Mouse (Mus musculus) intestine, embryonic 15.5 days (tissue): ENCODE measurements around the gene Qrsl1. TPM values are rescaled to one million over a fixed set of nuclear protein-coding genes. Genes with fewer than 3 reads are reported as not detected.
"Not testable (repeated sequence)": the region's sequence is repeated elsewhere in the genome, so short reads cannot be mapped to it uniquely, and the experiment has no call there.

Experiments
- ATAC-seq: fragments of 200-750 bp; cut with Nextera tagmentation; 2 replicates; pipeline ENCODE4 v1.8.0; 2017; ENCODE audit warnings: moderate TSS enrichment, moderate library complexity
- H3K27ac ChIP-seq: fragments of 300-500 bp; sonication (generic); 2 replicates; pipeline ENCODE4 v1.5.1; 2015; ENCODE audit warnings: mild to moderate bottlenecking, inconsistent platforms
- H3K27me3 ChIP-seq: fragments of 300-500 bp; sonication (generic); replicated peaks from 2 replicates; pipeline ENCODE4 v1.6.1; 2015; ENCODE audit warnings: inconsistent platforms
- H3K36me3 ChIP-seq: fragments of 300-500 bp; sonication (generic); 2 replicates; pipeline ENCODE4 v1.6.1; 2015; ENCODE audit warnings: inconsistent platforms
- H3K4me1 ChIP-seq: fragments of 300-500 bp; sonication (generic); replicated peaks from 2 replicates; pipeline ENCODE4 v1.6.1; 2015; ENCODE audit warnings: inconsistent platforms
- H3K4me2 ChIP-seq: fragments of 300-500 bp; sonication (generic); replicated peaks from 2 replicates; pipeline ENCODE4 v1.6.1; 2015; ENCODE audit warnings: mild to moderate bottlenecking, inconsistent platforms
- H3K4me3 ChIP-seq: fragments of 300-500 bp; sonication (generic); replicated peaks from 2 replicates; pipeline ENCODE4 v1.5.1; 2015; ENCODE audit warnings: inconsistent platforms
- H3K9ac ChIP-seq: fragments of 300-500 bp; sonication (generic); 2 replicates; pipeline ENCODE4 v1.6.1; 2015; ENCODE audit warnings: inconsistent platforms
- H3K9me3 ChIP-seq: fragments of 300-500 bp; sonication (generic); 2 replicates; pipeline ENCODE4 v1.6.1; 2016; ENCODE audit warnings: inconsistent platforms
- WGBS: fragments of 180-500 bp; shearing (Covaris S2); methylation state at CpG from one replicate; pipeline ENCODE4 v1.1.7; 2015; 5-methylcytosine and 5-hydroxymethylcytosine counted together
- polyA plus RNA-seq: library from polyadenylated mRNA; unstranded; fragments of >200 nt; fragmentation: Nextera tagmentation; extraction: Ambion mirVana; gene quantifications from 2 replicates; pipeline ENCODE4 v1.2.1, GENCODE M21; 2015

Qrsl1 gene
- polyA plus RNA-seq, result 18.9 TPM in 2 replicates

DNA sequence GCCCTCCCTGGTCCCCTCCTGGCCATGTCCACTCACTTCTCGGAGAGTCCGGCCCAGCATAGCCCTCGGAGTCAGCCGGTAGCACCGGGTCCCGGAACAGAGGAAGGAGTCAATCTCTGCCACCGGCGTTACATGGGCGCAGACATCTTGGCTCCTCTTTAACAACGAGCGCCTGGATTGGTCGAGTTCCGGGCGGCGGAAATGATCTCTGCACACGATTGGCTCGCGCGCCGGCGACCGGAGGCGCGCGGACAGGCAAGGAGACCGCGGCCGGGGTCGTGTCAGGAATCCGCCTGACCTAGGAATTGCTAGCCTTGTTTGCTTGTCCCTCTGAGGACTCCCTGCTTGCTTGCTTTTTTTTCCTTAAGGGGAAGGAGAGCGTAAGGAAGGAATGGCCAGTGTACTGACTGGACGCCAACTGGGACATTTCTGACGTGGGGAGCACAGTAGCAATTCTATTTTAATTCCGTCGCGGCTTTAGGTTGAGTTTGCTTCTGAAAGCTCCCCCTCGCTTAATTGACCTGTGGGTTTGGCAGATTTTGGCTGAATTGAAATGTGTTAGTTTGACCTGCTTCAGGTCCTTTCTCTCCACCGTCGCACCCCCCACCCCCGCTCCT lies at the start of gene Qrsl1, which contains the start of gene Rtn4ip1:
Gene Qrsl1 (minus strand): TSS at position 168 of the 617 bp plus-strand sequence.
Gene Rtn4ip1 (plus strand): TSS at position 230 of the 617 bp plus-strand sequence.
- H3K27me3 ChIP-seq, result no peaks in the 10 kb centered on the region
- no peaks in the 10 kb centered on the region for H3K36me3 ChIP-seq
- H3K4me3 ChIP-seq, result peak within 1 kb of the TSS; percentile 78
- no peaks in the 10 kb centered on the region for H3K9me3 ChIP-seq
- WGBS, result under 1% methylated on average over 40 of the region's 40 CpGs
- peak; percentile 98 for ATAC-seq
- H3K9ac ChIP-seq, result peak within 1 kb of the TSS; percentile 67
- 0 out of 2 replicates have a peak, but pooled peaks cover 2% of the 10 kb centered on the region for H3K4me1 ChIP-seq
- H3K4me2 ChIP-seq, result peak within 1 kb of the TSS; percentile 70
- H3K27ac ChIP-seq, result peak within 1 kb of the TSS; percentile 73

DNA sequence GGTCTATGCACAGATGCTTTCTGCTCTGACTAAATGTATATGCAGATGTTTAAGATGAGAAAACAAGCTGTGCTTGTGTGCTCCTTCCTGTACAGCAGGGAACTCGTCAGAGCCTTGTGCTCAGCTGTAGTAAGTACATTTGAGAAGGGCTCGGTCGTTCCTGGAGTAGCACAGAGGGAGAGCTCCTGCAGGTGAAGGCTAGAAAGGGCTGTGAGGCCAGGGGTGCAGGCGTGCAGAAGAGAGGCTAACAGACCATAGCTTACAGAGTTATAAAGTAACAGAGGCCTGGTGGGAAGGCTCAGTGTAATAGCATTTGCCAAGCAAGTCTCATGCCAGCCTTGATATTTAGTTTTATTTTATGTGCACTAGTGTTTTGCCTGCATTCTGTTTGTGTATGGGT lies 43.9 kb upstream of the Qrsl1 start:
- H3K36me3 ChIP-seq, result no peaks in the 10 kb centered on the region
- no peaks in the 10 kb centered on the region for H3K9me3 ChIP-seq
- 77% methylated on average over 4 of the region's 4 CpGs for WGBS
- no peak overlapping the region for H3K9ac ChIP-seq
- no peak overlapping the region for H3K4me2 ChIP-seq
- ATAC-seq, result no peak
- H3K27ac ChIP-seq, result no peak overlapping the region
- H3K4me1 ChIP-seq, result no peaks in the 10 kb centered on the region
- H3K27me3 ChIP-seq, result no peaks in the 10 kb centered on the region
- no peak overlapping the region for H3K4me3 ChIP-seq

DNA sequence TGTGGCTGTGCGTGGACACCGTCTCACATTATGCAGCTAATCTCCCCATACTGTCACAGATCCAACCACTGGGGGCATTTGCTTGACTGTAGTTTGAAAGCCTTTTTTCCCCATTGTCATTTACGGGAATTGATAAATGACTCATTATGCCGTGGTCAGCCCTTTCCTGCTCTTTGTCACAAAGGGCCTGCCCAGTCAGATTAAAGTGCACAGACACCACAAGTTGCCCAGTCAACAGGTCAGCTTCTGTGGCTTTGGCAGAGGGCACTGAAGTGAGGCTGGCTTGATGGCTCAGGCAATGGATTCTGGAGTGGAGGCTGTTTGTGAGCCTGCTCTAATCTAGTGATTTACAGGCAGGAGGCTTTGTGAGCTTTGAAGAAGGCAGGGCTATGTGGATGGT lies 42.2 kb upstream of the Qrsl1 start:
- Histone ChIP-seq H3K4me3 (no peak overlapping the region), H3K9ac (no peak overlapping the region), H3K9me3 (no peaks in the 10 kb centered on the region), H3K4me1 (no peaks in the 10 kb centered on the region), H3K27ac (no peak overlapping the region), H3K4me2 (no peak overlapping the region), H3K27me3 (no peaks in the 10 kb centered on the region), H3K36me3 (0 out of 2 replicates have a peak, but pooled peaks cover 4% of the 10 kb centered on the region)
- no peak for ATAC-seq
- 68% methylated on average over 4 of the region's 4 CpGs for WGBS

DNA sequence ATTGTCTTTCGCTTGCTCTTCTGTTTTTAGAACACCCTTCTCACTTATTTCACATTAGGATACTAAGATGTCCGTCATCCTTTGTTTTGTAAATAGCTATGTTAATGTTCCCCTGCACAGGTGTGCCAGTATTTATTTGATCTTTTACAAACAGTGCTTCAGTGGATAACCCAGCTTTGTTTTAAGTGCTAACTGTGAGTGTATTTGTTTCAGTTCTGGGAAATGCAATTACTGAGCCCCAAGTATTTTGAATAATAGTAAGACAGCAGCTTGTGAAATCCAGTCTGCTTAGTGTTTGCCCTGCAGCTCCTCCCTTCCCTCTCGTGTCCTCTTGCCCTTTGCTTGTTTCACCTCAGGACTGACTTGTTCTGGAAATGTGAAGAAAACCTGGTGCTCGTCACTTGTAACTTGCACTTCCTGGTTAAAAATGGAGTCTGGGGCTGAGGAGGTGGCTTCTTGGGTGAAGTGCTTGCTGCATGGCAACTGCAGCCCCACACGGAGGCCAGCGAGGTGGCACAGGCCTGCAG lies 37.7 kb upstream of the Qrsl1 start:
- WGBS, result 66% methylated on average over 6 of the region's 6 CpGs
- no peaks in the 10 kb centered on the region for H3K27me3 ChIP-seq
- no peak overlapping the region for H3K27ac ChIP-seq
- no peak for ATAC-seq
- H3K9me3 ChIP-seq, result no peaks in the 10 kb centered on the region
- 0 out of 2 replicates have a peak, but pooled peaks cover 6% of the 10 kb centered on the region for H3K36me3 ChIP-seq
- H3K4me2 ChIP-seq, result no peak overlapping the region
- H3K4me3 ChIP-seq, result no peak overlapping the region
- no peaks in the 10 kb centered on the region for H3K4me1 ChIP-seq
- no peak overlapping the region for H3K9ac ChIP-seq

DNA sequence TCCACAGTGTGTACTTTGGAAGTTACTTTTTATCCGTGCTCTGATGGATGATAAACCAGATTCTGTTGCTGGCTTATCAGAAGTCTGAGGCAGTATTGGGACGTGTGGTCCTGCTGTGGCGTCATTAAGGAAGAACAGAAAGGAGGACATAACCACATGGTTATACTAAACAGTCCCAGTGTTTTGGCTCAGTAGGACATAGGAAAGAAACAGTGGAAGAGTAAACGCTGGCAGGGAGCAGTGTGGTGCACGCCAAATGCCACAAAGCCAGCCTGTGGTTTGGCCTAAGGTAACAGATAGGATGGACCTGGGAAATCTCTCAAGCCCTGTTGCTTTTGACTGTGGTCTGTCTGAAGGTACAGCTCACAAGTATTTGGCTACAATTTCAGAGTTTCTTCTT lies 27.1 kb upstream of the Qrsl1 start:
- H3K27ac ChIP-seq, result no peak overlapping the region
- no peaks in the 10 kb centered on the region for H3K36me3 ChIP-seq
- no peak overlapping the region for H3K4me3 ChIP-seq
- H3K4me2 ChIP-seq, result no peak overlapping the region
- H3K4me1 ChIP-seq, result no peaks in the 10 kb centered on the region
- ATAC-seq, result no peak
- no peaks in the 10 kb centered on the region for H3K9me3 ChIP-seq
- H3K9ac ChIP-seq, result no peak overlapping the region
- WGBS, result 76% methylated on average over 5 of the region's 5 CpGs
- no peaks in the 10 kb centered on the region for H3K27me3 ChIP-seq

DNA sequence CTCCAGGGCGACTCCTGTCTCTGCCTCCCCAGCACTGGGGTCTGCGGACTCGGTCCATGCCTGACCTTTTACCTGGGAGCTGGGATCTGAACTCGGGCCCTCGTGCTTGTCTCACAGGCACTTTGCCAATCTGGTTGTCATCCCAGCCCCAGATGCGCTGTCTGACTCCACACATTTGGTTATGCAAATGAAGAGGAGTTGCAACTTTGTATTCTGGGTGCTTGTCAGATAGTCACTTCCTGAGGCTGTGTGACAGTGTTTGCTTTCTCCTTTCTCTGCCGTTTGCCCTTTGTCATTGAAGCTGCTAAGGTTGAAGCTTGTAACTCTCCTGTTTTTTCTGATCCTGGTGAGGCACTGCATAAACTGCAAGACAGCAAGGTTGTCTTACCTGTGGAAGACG lies 26.2 kb upstream of the Qrsl1 start:
- WGBS, result 82% methylated on average over 8 of the region's 8 CpGs
- no peaks in the 10 kb centered on the region for H3K36me3 ChIP-seq
- no peak overlapping the region for H3K4me2 ChIP-seq
- no peaks in the 10 kb centered on the region for H3K27me3 ChIP-seq
- no peak for ATAC-seq
- no peak overlapping the region for H3K4me3 ChIP-seq
- H3K9me3 ChIP-seq, result no peaks in the 10 kb centered on the region
- no peaks in the 10 kb centered on the region for H3K4me1 ChIP-seq
- H3K27ac ChIP-seq, result no peak overlapping the region
- H3K9ac ChIP-seq, result no peak overlapping the region

DNA sequence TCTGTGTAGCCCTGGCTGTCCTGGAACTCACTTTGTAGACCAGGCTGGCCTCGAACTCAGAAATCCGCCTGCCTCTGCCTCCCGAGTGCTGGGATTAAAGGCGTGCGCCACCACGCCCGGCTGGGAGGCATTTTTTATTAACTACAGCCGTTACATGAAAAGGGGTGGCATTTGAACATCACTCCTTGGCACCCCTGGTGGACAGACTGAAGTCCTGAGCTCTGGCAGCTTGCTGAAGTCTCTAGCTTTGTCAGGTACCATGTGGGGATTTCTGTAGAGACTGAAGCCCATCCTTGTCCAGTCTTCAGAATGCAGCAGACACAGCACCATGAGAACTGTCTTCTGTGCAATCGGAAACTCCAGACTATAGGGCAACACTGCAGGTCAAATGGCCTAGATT lies 24.2 kb upstream of the Qrsl1 start:
- not testable (repeated sequence) for H3K4me3 ChIP-seq, H3K4me1 ChIP-seq, H3K36me3 ChIP-seq, H3K4me2 ChIP-seq, H3K9me3 ChIP-seq, H3K9ac ChIP-seq, H3K27me3 ChIP-seq, ATAC-seq, H3K27ac ChIP-seq
- 92% methylated on average over 9 of the region's 9 CpGs for WGBS

DNA sequence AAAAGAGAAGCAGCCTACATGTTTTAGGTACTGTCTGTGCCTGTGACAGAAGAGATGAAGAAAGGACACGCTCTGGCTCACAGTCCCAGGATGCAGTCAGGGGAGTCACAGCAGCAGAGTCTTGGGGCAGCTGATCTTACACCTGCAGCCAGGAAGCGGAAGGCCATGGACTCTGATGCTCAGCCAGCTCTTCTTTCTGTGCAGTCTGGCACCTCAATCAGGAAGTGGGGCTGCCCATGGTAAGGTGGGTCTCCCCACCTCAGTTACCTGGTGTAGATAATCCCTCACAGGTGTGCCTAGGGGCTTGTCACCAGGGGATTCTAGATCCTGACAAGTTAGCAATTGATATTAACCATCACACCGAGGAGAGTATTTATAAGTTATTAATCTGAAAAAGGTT lies 21.6 kb upstream of the Qrsl1 start:
- WGBS, result 91% methylated on average over 3 of the region's 3 CpGs
- Histone ChIP-seq H3K27me3 (no peaks in the 10 kb centered on the region), H3K36me3 (no peaks in the 10 kb centered on the region), H3K27ac (no peak overlapping the region), H3K9me3 (no peaks in the 10 kb centered on the region), H3K4me1 (no peaks in the 10 kb centered on the region), H3K4me2 (no peak overlapping the region), H3K4me3 (no peak overlapping the region), H3K9ac (no peak overlapping the region)
- ATAC-seq, result no peak

DNA sequence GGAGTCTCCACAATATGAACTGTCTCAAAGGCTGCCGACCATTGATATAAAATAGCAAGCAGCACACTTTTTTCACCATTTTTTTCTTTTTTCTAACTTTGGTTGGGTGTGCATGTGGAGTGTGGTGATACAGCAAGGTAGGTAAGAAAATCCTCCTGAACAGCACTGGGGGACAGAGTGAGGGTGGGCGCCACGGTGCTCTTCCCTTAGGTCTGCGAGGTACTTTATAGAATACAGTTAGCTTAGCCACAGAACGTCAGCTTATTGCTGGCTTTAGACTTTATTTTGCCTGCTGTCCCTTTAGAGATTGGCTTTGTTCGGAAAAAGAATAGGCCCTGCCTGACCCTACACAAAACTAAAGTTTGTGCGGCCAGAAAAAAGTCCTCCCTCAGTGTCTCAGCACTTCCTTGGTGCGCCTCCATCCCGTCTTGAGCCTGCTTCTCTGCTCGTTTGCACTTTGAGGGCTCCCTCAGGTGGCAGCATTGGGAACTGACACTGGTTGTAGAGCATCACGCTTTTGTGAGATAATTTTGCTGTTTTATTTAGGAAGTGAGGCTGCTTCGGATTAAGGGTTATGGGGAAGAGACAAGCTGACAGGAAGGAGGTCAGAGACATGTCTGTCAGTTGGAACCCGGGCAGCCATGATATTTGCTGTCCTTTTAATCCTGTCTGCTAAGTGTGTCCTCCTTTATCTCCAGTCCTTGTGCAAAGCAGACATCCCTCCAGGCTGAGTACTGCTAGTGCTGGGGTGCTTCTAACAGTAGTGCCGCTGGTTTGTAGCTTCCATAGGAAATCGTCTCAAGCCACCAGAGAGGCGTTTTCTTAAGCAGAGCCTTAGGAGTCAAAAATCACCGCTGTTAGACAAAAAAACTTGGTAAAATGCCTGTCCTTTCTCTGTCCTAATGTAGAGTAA lies 17.4 kb upstream of the Qrsl1 start:
- Histone ChIP-seq H3K9ac (no peak overlapping the region), H3K4me2 (no peak overlapping the region), H3K36me3 (no peaks in the 10 kb centered on the region), H3K27ac (no peak overlapping the region), H3K9me3 (no peaks in the 10 kb centered on the region), H3K4me1 (0 out of 2 replicates have a peak, but pooled peaks cover 8% of the 10 kb centered on the region), H3K27me3 (no peaks in the 10 kb centered on the region), H3K4me3 (no peak overlapping the region)
- 0 out of 2 replicates have a peak, but pooled peaks have one; percentile 43 for ATAC-seq
- WGBS, result 40% methylated on average over 17 of the region's 17 CpGs

DNA sequence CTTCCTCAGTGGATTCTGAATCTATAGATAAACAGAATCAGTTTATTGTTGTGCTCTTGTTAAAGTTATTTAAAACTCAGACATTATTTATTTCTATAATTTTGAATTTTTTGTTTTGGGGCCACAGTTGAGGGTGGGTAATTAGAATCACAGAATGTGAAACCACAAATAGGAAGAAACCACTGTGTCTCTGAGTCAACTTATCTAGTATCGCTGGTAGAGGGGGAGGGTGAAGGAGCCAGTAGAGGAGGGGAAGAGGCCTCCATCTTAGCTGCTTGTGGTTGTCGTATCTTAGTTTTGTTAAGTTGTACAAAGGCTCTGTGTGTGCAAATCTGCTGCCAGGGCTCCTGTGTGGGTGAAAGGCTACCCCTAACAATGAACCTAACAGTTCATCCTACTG lies 15.2 kb upstream of the Qrsl1 start:
- no peak overlapping the region for H3K4me2 ChIP-seq
- WGBS, result 81% methylated on average over 2 of the region's 2 CpGs
- H3K27ac ChIP-seq, result no peak overlapping the region
- H3K9me3 ChIP-seq, result no peaks in the 10 kb centered on the region
- no peak overlapping the region for H3K4me3 ChIP-seq
- no peak for ATAC-seq
- H3K4me1 ChIP-seq, result 0 out of 2 replicates have a peak, but pooled peaks cover 8% of the 10 kb centered on the region
- H3K9ac ChIP-seq, result no peak overlapping the region
- no peaks in the 10 kb centered on the region for H3K27me3 ChIP-seq
- H3K36me3 ChIP-seq, result no peaks in the 10 kb centered on the region

DNA sequence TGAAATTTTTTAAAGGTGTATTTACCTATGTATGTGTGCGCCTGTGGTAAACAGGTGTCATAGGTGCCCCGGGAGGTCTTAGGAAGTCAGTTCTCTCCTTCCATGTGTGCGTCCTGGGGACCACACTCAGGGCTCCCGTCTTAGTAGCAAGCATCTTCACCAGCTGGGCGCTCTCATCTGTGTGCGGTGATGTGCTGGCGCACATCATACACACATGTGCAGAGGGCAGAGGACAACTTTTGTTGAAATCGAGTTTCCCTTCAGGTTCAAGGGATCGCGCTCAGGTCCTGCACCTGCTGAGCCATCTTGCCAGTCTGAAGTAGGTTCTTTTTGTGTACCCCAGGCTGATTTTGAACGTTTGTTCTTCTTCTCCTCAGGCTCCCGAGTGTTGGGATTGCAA lies 14.6 kb upstream of the Qrsl1 start:
- no peak overlapping the region for H3K4me2 ChIP-seq
- 79% methylated on average over 12 of the region's 12 CpGs for WGBS
- no peak for ATAC-seq
- H3K9me3 ChIP-seq, result no peaks in the 10 kb centered on the region
- no peaks in the 10 kb centered on the region for H3K36me3 ChIP-seq
- no peaks in the 10 kb centered on the region for H3K27me3 ChIP-seq
- 0 out of 2 replicates have a peak, but pooled peaks cover 8% of the 10 kb centered on the region for H3K4me1 ChIP-seq
- no peak overlapping the region for H3K27ac ChIP-seq
- H3K9ac ChIP-seq, result no peak overlapping the region
- H3K4me3 ChIP-seq, result no peak overlapping the region

DNA sequence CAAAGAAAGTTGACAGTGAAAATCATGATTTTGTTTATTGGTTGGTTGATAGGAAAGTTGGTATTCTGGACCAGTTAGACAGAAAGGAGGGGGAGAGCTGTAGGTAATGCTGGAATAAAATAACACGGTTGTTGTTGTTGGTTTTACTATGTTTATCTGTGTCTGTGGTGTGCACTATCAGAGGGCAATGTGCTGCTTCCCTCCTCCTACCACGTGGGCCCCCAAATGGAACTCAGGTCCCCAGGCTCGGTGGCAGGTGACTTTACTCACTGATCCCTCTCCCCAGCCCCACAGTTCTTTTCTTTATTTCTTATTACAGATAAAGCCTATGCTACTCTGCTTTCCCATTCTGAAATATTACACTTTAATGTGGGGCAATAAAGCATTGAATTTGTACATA lies 10.7 kb upstream of the Qrsl1 start:
- Histone ChIP-seq H3K27ac (no peak overlapping the region), H3K27me3 (no peaks in the 10 kb centered on the region), H3K9ac (no peak overlapping the region), H3K4me1 (0 out of 2 replicates have a peak, but pooled peaks cover 3% of the 10 kb centered on the region), H3K9me3 (no peaks in the 10 kb centered on the region), H3K36me3 (no peaks in the 10 kb centered on the region), H3K4me3 (no peak overlapping the region), H3K4me2 (no peak overlapping the region)
- 85% methylated on average over 3 of the region's 3 CpGs for WGBS
- no peak for ATAC-seq
